Mouse (Mus musculus): ENCODE measurements at regions not wholly inside any gene's neighbourhood (a gene's known extent, or its start where the extent isn't known, plus 50 kb on each side); places are given as distances from the start of the nearest gene placed in this dataset.

DNA sequence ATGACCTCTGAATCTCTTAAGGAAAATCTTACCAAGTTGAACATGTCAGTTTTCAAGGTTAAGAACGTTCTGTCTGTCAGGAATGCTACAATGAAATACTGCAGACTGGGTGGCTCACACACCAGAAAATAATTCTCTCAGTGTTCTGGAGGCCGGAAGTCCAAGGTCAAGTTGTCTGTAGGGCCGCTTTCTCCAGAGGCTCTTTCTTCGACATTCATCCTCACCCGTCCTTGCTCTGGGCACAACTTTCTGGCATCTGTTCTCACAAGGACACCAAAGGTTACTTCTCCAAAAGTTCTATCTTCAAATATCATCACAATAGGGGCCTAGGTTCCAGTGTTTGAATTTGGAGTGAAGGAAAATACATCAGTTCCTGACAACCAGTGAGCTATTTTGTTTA is 239.2 kb downstream of the Kcnrg start:
- H3K27ac ChIP-seq (ENCODE audit: low read length), result no peak overlapping the region
- no peak overlapping the region for H3K4me3 ChIP-seq (ENCODE audit: low read depth, low read length)
- H3K4me2 ChIP-seq (ENCODE audit: low read length), result no peak overlapping the region
- H3K4me1 ChIP-seq (ENCODE audit: control insufficient read depth, insufficient read depth, low read length), result no peaks in the 10 kb centered on the region
- H3K9ac ChIP-seq (ENCODE audit: low read depth, low read length), result no peak overlapping the region
- H3K36me3 ChIP-seq (ENCODE audit: control insufficient read depth, insufficient read depth, low read length), result no peaks in the 10 kb centered on the region
- no peaks in the 10 kb centered on the region for H3K9me3 ChIP-seq (replicated peaks; ENCODE audit: control insufficient read depth, low read length, poor library complexity, severe bottlenecking)
- no peaks in the 10 kb centered on the region for H3K27me3 ChIP-seq (ENCODE audit: control insufficient read depth, insufficient read depth, low read depth, low read length)
- no peak for ATAC-seq
- WGBS, result 93% methylated on average over 5 of the region's 5 CpGs

DNA sequence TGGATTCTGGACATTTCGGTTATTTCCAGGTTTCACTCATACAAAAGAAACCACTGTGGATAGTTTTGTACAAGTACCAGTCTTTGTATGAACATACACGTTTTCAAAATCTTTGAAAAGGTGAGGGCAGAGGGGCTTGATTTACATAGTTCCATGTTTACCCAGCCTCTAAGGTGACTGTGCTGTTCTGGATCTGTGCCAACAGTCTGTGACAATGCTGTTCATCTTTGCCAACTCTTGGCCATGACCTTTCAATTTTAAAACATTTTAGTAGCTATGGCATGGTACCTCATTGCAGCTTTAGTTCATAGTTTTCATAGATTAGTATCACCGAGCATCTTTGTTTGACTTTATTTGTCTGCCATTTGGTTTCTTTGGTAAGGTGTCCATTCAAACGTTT is 243.0 kb downstream of the Kcnrg start:
- Histone ChIP-seq H3K27ac (ENCODE audit: low read length) (no peak overlapping the region), H3K4me1 (ENCODE audit: control insufficient read depth, insufficient read depth, low read length) (no peaks in the 10 kb centered on the region), H3K4me3 (ENCODE audit: low read depth, low read length) (no peak overlapping the region), H3K27me3 (ENCODE audit: control insufficient read depth, insufficient read depth, low read depth, low read length) (no peaks in the 10 kb centered on the region), H3K36me3 (ENCODE audit: control insufficient read depth, insufficient read depth, low read length) (no peaks in the 10 kb centered on the region), H3K9ac (ENCODE audit: low read depth, low read length) (no peak overlapping the region), H3K9me3 (replicated peaks; ENCODE audit: control insufficient read depth, low read length, poor library complexity, severe bottlenecking) (no peaks in the 10 kb centered on the region), H3K4me2 (ENCODE audit: low read length) (no peak overlapping the region)
- WGBS, result 86% methylated on average over 4 of the region's 4 CpGs
- no peak for ATAC-seq

- no peaks in the 10 kb centered on the region for H3K27me3 ChIP-seq (ENCODE audit: control insufficient read depth, insufficient read depth, low read depth, low read length)
- ATAC-seq, result no peak
- no peak overlapping the region for H3K9ac ChIP-seq (ENCODE audit: low read depth, low read length)
- no peak overlapping the region for H3K4me3 ChIP-seq (ENCODE audit: low read depth, low read length)
- no peaks in the 10 kb centered on the region for H3K36me3 ChIP-seq (ENCODE audit: control insufficient read depth, insufficient read depth, low read length)
- H3K9me3 ChIP-seq (replicated peaks; ENCODE audit: control insufficient read depth, low read length, poor library complexity, severe bottlenecking), result no peaks in the 10 kb centered on the region
- WGBS, result 86% methylated on average over 6 of the region's 6 CpGs
- H3K4me2 ChIP-seq (ENCODE audit: low read length), result no peak overlapping the region
- H3K27ac ChIP-seq (ENCODE audit: low read length), result no peak overlapping the region
- H3K4me1 ChIP-seq (ENCODE audit: control insufficient read depth, insufficient read depth, low read length), result no peaks in the 10 kb centered on the region
These were observed 250.4 kb downstream of the Kcnrg start for GRCm38 (mm10) chr14:61857616-61858015.

- WGBS, result 97% methylated on average over 4 of the region's 4 CpGs
- Histone ChIP-seq H3K27me3 (ENCODE audit: control insufficient read depth, insufficient read depth, low read depth, low read length) (no peaks in the 10 kb centered on the region), H3K36me3 (ENCODE audit: control insufficient read depth, insufficient read depth, low read length) (no peaks in the 10 kb centered on the region), H3K9me3 (replicated peaks; ENCODE audit: control insufficient read depth, low read length, poor library complexity, severe bottlenecking) (no peaks in the 10 kb centered on the region), H3K9ac (ENCODE audit: low read depth, low read length) (no peak overlapping the region), H3K4me1 (ENCODE audit: control insufficient read depth, insufficient read depth, low read length) (no peaks in the 10 kb centered on the region), H3K4me2 (ENCODE audit: low read length) (no peak overlapping the region), H3K4me3 (ENCODE audit: low read depth, low read length) (no peak overlapping the region), H3K27ac (ENCODE audit: low read length) (no peak overlapping the region)
- ATAC-seq, result no peak
These were observed 253.4 kb downstream of the Kcnrg start for GRCm38 (mm10) chr14:61860688-61861087.

- WGBS, result 94% methylated on average over 8 of the region's 8 CpGs
- Histone ChIP-seq H3K27me3 (ENCODE audit: control insufficient read depth, insufficient read depth, low read depth, low read length) (no peaks in the 10 kb centered on the region), H3K4me3 (ENCODE audit: low read depth, low read length) (no peak overlapping the region), H3K27ac (ENCODE audit: low read length) (no peak overlapping the region), H3K9me3 (replicated peaks; ENCODE audit: control insufficient read depth, low read length, poor library complexity, severe bottlenecking) (no peaks in the 10 kb centered on the region), H3K4me2 (ENCODE audit: low read length) (no peak overlapping the region), H3K4me1 (ENCODE audit: control insufficient read depth, insufficient read depth, low read length) (no peaks in the 10 kb centered on the region), H3K36me3 (ENCODE audit: control insufficient read depth, insufficient read depth, low read length) (no peaks in the 10 kb centered on the region), H3K9ac (ENCODE audit: low read depth, low read length) (no peak overlapping the region)
- no peak for ATAC-seq
These were observed 254.2 kb downstream of the Kcnrg start for GRCm38 (mm10) chr14:61861357-61861958.

DNA sequence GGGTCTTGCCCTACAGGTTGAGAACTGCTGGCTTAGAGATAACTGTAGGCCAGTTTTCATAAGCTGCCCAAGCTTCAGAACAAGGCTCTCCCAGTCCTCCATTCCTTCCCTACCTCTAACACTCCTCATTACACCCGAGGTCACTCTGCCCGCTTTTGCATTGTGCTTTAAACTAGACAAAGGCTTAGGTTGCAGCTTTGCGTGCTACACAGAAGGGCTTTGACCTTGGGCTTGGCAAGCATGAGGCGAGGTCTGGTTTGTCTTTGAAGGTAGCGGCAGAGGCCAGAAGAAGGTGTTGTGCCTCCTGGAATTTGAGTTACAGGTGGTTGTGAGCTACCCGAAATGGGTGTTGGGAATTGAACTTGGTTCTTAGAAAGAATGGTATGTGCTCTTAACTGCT is 255.7 kb downstream of the Kcnrg start:
- Histone ChIP-seq H3K9me3 (replicated peaks; ENCODE audit: control insufficient read depth, low read length, poor library complexity, severe bottlenecking) (no peaks in the 10 kb centered on the region), H3K4me1 (ENCODE audit: control insufficient read depth, insufficient read depth, low read length) (no peaks in the 10 kb centered on the region), H3K4me3 (ENCODE audit: low read depth, low read length) (no peak overlapping the region), H3K9ac (ENCODE audit: low read depth, low read length) (no peak overlapping the region), H3K27ac (ENCODE audit: low read length) (no peak overlapping the region), H3K36me3 (ENCODE audit: control insufficient read depth, insufficient read depth, low read length) (no peaks in the 10 kb centered on the region), H3K4me2 (ENCODE audit: low read length) (no peak overlapping the region), H3K27me3 (ENCODE audit: control insufficient read depth, insufficient read depth, low read depth, low read length) (no peaks in the 10 kb centered on the region)
- 90% methylated on average over 6 of the region's 6 CpGs for WGBS
- ATAC-seq, result no peak

DNA sequence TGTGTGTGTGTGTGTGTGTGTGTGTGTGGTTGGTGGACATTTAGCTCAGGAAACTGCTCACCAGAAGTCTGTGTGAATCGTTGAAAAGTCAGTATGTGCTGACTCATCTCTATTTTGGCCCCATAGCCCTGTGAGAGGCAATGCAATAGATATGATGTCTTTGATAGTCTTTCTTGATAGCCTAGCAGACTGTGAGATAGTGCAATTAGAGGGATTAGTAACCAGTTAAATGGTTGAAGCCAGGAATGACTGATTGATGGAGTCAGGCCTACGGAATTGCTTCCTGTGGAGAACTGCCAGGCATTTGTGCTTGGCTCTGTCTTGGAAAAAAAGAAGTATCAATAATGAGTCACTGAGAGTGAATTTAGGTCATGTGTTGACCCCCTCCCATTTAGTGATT is 256.2 kb downstream of the Kcnrg start:
- ATAC-seq, result no peak
- no peak overlapping the region for H3K9ac ChIP-seq (ENCODE audit: low read depth, low read length)
- no peaks in the 10 kb centered on the region for H3K9me3 ChIP-seq (replicated peaks; ENCODE audit: control insufficient read depth, low read length, poor library complexity, severe bottlenecking)
- H3K4me3 ChIP-seq (ENCODE audit: low read depth, low read length), result no peak overlapping the region
- H3K27me3 ChIP-seq (ENCODE audit: control insufficient read depth, insufficient read depth, low read depth, low read length), result no peaks in the 10 kb centered on the region
- H3K4me2 ChIP-seq (ENCODE audit: low read length), result no peak overlapping the region
- no peak overlapping the region for H3K27ac ChIP-seq (ENCODE audit: low read length)
- 73% methylated on average over 2 of the region's 2 CpGs for WGBS
- H3K36me3 ChIP-seq (ENCODE audit: control insufficient read depth, insufficient read depth, low read length), result no peaks in the 10 kb centered on the region
- no peaks in the 10 kb centered on the region for H3K4me1 ChIP-seq (ENCODE audit: control insufficient read depth, insufficient read depth, low read length)

DNA sequence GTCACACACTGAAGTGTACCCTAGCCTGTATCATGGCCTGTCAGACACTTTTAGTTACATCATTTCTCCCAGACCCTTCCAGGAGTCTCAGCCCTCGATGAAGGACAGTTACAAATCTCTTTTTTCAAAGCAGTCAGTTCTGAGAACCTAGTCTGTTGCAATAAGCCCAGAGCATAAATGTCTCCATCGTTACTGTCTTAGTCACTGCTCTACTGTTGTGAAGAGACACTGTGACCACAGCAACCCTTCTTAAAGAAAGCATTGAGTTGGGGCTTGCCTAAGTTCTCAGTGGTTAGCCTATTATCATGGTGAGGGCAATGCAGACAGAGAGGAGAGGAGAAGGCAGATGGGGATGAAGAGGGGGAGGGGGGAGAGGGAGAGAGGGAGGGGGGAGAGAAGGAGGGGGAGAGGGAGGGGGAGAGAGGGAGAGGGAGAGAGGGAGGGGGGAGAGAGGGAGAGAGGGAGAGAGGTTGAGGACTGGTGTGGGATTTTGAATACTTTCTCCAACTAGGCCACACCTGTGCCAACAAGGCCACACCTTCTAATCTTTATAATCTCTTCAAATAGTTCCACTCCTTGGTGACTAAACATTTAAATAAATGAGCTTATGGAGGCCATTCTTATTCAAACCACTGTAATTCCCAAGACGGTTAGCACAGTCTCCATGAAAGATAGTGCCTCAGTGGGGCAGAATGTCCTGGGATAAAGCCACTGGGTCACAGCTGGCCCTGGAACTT is 259.4 kb downstream of the Kcnrg start:
- Histone ChIP-seq H3K9me3 (replicated peaks; ENCODE audit: control insufficient read depth, low read length, poor library complexity, severe bottlenecking) (no peaks in the 10 kb centered on the region), H3K27me3 (ENCODE audit: control insufficient read depth, insufficient read depth, low read depth, low read length) (no peaks in the 10 kb centered on the region), H3K36me3 (ENCODE audit: control insufficient read depth, insufficient read depth, low read length) (no peaks in the 10 kb centered on the region), H3K4me1 (ENCODE audit: control insufficient read depth, insufficient read depth, low read length) (no peaks in the 10 kb centered on the region), H3K4me2 (ENCODE audit: low read length) (no peak overlapping the region), H3K9ac (ENCODE audit: low read depth, low read length) (no peak overlapping the region), H3K4me3 (ENCODE audit: low read depth, low read length) (no peak overlapping the region), H3K27ac (ENCODE audit: low read length) (no peak overlapping the region)
- no peak for ATAC-seq
- WGBS, result 52% methylated on average over 3 of the region's 3 CpGs

DNA sequence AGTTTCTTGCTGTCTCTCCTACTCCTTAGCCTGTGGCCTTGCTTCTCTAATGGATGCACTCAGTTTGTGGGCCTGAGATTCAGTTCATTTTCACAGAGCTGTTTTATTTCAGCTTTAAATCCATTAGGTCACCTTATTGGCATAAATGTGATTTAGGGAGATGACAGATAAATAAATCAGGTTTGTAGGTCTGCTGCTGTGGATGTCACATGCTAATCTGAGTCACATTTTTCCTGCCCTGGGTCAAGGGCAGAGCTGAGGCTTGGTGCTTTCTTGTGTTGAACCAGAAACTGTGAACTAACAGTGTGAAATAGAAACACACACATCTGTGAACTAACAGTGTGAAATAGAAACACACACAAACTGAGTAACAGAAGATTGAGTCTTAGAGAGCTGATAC is 266.9 kb downstream of the Kcnrg start:
- H3K27ac ChIP-seq (ENCODE audit: low read length), result no peak overlapping the region
- no peaks in the 10 kb centered on the region for H3K4me1 ChIP-seq (ENCODE audit: control insufficient read depth, insufficient read depth, low read length)
- H3K27me3 ChIP-seq (ENCODE audit: control insufficient read depth, insufficient read depth, low read depth, low read length), result no peaks in the 10 kb centered on the region
- H3K4me3 ChIP-seq (ENCODE audit: low read depth, low read length), result no peak overlapping the region
- no peak overlapping the region for H3K9ac ChIP-seq (ENCODE audit: low read depth, low read length)
- H3K9me3 ChIP-seq (replicated peaks; ENCODE audit: control insufficient read depth, low read length, poor library complexity, severe bottlenecking), result no peaks in the 10 kb centered on the region
- no peak overlapping the region for H3K4me2 ChIP-seq (ENCODE audit: low read length)
- no peaks in the 10 kb centered on the region for H3K36me3 ChIP-seq (ENCODE audit: control insufficient read depth, insufficient read depth, low read length)
- ATAC-seq, result no peak
